Mouse (Mus musculus) left cerebral cortex, postnatal 36 days (tissue): ENCODE results near the gene Ism1. TPM values are rescaled to one million over a fixed set of nuclear protein-coding genes. Genes with fewer than 3 reads are reported as not detected.

ENCODE experiments used
- DNase-seq, 2 experiments: peaks; one replicate each; pipeline ENCODE4 v3.0.0; 2021 to 2022; ENCODE audit warnings: low spot score in 2 of 2, mixed read lengths in 1 of 2
- intact Hi-C: fragments of 180-260 bp; cut with DNase I; formaldehyde crosslinking; loops from one replicate; pipeline ENCODE4 v1.15.1; 2025
- total RNA-seq, 2 experiments: library from RNA; stranded (reverse); gene quantifications; 2 replicates each; pipeline ENCODE4 v1.2.3; 2021

The Ism1 gene
- total RNA-seq: 1 to 10 TPM; 6.9 to 8.4 TPM

DNA sequence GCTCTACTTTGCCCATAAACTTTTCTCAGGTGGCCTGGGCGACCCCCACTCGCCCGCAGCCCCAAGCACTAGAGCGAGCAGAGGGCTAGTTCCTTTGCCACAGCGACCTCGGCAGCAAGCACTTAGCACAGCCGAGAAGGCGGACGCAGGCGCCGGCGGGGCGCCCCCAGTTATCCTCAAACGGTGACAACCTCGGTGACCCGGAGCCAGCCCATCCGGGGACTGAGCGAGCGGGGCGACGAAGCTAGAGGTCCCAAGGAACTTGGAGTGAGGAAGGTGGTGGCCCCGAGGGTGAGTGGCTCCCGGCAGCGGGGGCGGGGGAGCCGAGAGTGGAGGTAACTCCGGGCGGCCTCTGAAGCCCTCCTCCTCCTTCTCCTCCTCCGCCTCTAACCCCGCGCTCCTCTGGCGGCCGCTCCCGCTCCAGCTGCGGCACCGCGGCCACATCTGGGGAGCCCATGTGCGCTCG, at the start of gene Ism1:
Gene Ism1, plus strand, starts transcription at position 370 of the 466 bp plus-strand sequence.
- intact Hi-C loops: loop anchor here (5.0 kb wide), 1 partner anchor 39 kb away; no protein-coding TSS in a partner anchor

DNA sequence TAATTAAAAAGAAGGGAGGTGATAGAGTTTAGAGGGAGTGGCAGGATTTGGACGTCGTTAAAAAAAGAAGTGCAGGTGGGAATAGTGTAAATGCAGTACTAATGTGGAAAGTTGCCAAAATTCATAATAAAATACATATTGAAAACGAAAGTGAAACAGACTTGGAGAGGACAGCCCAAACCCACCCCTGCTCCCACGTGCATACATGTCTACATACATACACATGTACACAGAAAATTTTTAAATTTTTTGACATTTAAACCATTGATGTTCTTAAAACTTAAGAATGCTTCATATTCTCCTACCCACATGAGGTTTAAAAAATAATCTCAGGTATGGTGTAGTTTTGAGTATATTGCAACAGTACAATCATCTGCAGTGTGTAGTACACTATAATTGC, 49.2 kb upstream of the Ism1 start:
- intact Hi-C loops: no loop called here
- DNase-seq: no peak

More for the DNA sequence above, at the start of gene Ism1:
- peak; percentile 39 to 56 for DNase-seq

DNA sequence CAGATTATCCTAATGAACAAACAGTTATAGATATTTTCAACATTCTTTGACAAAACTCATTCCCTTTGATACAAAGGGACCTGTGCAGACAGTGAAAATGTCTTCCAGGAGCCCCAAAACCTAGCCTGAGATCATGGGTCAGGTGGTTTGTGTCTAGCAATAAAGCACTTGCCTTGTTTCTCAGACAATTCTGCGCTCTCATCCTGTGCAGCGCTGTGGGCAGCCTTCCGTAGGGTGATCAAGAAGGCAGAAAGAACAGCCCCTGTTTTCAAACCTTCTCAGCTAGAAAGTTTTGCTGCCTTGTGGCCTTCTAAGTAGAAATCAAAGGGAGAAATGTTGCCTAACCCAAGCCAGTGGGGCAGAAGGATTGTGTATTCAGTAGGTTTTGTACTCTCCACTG, 48.3 kb upstream of the Ism1 start:
- intact Hi-C loops: no loop called here
- no peak for DNase-seq

DNA sequence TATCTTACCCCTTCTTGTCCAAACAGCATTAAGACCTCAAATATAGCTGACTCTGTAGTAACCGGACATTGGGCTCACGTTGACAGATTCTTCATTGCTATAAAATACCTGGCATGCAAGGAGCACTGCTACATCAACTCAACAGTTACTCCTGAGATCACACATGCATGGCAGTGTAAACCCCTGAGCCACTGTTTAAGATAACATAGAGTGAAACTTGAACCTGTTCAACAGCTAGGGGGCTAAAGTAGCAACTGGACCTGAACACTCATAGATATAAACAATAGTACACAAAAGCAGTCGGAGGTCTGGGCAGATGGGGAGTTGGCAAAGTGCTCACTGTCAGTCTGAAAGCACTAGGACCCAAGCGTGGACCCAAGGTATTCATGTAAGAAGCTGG, 43.5 kb upstream of the Ism1 start:
- intact Hi-C loops: no loop called here
- DNase-seq: no peak

DNA sequence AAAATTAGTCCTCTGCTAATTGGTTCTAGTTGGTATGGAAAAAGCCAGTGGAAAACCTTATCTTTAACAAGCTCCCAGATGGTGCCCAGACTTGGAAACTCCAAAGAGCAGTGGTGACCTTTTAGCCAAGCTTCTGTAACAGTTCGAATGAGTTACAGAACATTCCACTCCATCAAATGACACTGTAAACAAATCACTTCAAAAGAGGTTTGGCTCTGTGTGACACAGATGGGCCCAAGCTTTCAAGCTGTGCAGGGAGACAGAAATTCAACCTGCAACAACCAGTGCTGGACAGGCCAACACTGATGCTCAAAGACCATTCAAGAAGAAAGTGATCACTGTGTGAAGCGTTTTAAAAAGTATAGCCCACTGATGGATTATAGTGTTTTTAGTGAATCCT, 40.1 kb upstream of the Ism1 start:
- intact Hi-C loops: no loop called here
- no peak for DNase-seq

- intact Hi-C loops: no loop called here
- DNase-seq: no peak
These were observed 36.1 kb upstream of the Ism1 start for GRCm38 (mm10) chr2:139641757-139642385.

DNA sequence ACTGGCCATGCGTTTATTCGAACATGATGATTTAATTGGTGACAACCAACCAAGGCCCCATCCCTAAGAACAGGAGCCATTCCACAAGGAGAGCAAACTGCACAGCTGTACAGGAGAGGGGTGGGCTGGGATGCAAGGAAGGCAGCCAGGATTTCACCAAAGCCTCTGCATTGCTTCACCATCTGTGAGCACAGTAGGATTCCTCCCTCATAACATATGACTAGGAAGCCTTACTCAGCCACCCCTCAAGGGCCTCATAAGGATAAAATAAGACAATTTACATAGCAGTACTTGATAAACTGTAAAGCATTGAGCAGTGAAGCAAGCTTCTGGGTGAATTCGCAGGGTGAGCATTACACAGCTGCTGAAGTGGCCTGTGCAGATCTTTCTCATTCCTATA, 28.5 kb upstream of the Ism1 start:
- intact Hi-C loops: no loop called here
- DNase-seq: peak; percentile 15 to 35

GRCm38 (mm10) chr2:139656750-139657149, 21.2 kb upstream of the Ism1 start:
- intact Hi-C loops: no loop called here
- no peak for DNase-seq

DNA sequence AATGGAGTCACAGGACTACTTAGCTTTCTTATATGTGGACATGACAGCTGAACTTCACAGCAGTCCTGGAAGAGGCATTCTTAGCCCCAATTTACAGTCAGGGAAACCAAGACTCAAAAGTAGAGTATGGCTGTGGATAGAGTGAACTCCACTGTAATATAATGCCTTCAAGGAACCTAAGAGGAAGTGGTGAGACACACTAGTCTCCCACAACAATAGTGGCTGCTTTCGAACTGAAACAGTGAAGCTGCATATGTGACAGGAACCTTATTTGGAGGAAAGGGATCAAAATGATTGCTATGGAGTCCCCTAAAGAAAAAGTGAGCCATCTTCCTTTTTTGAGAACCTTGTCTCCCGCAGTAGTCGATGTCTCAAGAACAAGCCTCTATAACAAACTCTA, 6.1 kb upstream of the Ism1 start:
- intact Hi-C loops: no loop called here
- DNase-seq: no peak

- no peak for DNase-seq
- intact Hi-C loops: no loop called here
These were observed 5.6 kb upstream of the Ism1 start for GRCm38 (mm10) chr2:139672371-139672770.

DNA sequence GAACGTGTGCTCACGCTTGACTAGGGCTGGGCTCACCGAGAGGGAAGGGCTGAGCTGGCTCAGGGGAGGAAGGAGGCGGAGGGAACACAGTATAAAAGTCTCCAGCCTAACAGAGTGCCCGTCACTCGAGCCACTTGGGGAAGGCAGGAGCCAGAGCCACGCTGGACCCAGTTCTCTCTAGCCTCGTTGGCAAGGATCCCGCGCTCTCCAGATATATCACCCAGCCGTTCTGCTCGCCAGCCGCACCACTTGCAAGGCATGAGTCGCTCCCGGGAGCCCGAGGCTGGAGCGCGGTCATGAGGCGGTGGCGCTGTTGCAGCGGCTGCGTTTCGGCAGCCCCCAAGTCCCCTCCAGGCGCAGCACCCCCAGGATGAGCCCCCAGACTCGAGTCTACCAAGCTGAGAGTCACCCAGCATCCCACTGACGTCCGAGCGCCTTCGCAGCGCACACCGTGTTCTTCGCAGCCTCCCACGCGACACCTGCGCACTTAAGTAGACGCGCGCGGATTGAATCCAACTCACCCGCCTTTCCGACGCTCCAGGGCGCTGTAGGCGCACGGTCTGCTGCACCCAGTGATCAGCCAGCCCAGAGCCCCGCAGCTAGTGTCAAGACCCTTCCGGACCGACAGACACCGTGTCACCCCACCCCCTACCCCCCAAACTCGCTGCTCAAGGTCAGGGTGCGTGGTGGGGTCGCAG, 764 bp upstream of the Ism1 start:
- intact Hi-C loops: loop anchor here (5.0 kb wide), 1 partner anchor 40 kb away; no protein-coding TSS in a partner anchor
- peak; percentile 83 to 89 for DNase-seq

- intact Hi-C loops: loop anchor here (5.0 kb wide), 1 partner anchor 39 kb away; no protein-coding TSS in a partner anchor
- peak; percentile 64 to 73 for DNase-seq
These were observed 530 bp downstream of the Ism1 start for GRCm38 (mm10) chr2:139678275-139679140.

GRCm38 (mm10) chr2:139682540-139682939, 4.6 kb downstream of the Ism1 start:
- DNase-seq: no peak
- intact Hi-C loops: no loop called here

- intact Hi-C loops: no loop called here
- no peak for DNase-seq
These were observed 11.5 kb downstream of the Ism1 start for GRCm38 (mm10) chr2:139689442-139690003.

GRCm38 (mm10) chr2:139693521-139693920, 15.5 kb downstream of the Ism1 start:
- DNase-seq: no peak
- intact Hi-C loops: no loop called here

- DNase-seq: no peak
These were observed 16.7 kb downstream of the Ism1 start for GRCm38 (mm10) chr2:139694638-139695037.

GRCm38 (mm10) chr2:139696578-139696977, 18.6 kb downstream of the Ism1 start:
- intact Hi-C loops: no loop called here
- DNase-seq: peak in 1 of 2 experiments; percentile 7

More at GRCm38 (mm10) chr2:139694638-139695037, 16.7 kb downstream of the Ism1 start:
- intact Hi-C loops: no loop called here

DNA sequence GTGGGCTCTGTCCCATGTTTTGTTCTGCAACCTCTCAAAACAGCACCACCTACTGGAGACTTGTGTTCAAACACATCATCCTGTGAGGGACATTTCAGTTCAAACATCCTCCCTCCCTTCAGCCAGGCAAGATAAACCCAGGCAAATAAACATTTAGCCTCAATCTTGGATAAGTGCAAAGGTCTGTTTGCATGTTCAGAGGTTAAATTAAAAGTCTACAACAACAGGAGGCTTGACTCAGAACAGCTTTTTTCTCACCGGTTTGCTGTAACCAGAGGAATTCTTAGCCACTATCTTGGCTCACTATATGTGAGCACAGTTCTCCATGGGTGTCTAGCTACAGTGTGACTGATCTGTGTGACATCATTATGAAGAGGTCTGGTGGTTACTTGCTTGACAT, 22.6 kb downstream of the Ism1 start:
- intact Hi-C loops: no loop called here
- no peak for DNase-seq

DNA sequence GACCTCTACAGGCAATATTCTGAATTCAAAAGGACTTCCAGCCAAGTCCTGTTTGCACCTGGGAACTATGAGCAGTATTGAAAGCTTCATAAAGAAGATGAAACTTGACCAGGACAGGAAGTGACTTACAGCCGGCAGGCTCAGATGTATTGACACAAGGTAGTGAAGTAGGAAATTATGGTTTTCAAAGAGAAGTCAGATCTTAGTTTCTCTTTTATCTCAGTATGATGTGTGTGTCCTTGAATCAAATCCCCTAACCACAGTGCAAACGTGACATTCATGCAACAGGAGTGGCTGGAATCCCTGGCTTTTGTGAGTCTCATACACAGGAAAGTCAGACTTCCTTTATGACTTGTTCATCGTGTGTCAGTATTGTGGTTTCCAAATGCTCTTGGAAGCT, 27.0 kb downstream of the Ism1 start:
- no peak for DNase-seq
- intact Hi-C loops: no loop called here
